Mouse (Mus musculus): Measurements from ENCODE around the gene Wiz. TPM values are rescaled to one million over a fixed set of nuclear protein-coding genes. Genes with fewer than 3 reads are reported as not detected.

Gene Wiz
- total RNA-seq, 2 experiments from 2014 or later = 45.9 to 48.4 TPM

DNA sequence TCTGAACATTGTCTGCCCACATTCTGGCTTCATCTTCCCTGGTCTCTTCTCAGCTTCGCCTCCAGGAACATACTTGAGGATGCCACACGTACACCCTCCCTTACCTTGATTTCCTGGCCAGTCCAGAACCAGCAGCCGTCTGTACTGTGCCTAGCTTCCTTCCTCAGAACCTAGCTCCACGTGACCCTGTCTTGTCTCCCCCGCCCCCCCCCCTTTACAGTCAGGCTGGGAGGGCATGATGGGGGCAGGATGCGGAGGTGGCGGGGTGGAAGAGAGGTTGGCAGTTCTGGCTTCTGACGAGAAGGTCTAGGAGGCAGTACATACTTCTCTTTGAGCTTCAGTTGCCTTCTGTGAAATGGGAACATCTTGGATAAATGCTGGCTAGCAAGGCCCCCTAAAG lies 14.2 kb upstream of the Wiz start, which contains the start of gene Rasal3:
Rasal3 (minus strand) TSS at position 167 of the 400 bp plus-strand sequence.
- H3K27ac ChIP-seq = no peak within 1 kb of the TSS
- DNase-seq (ENCODE audit: extremely low spot score in 1 of 2, low spot score in 2 of 2) = no peak
- TF ChIP-seq CTCF (IDR thresholded peaks at IDR 0.05) = no peak
- intact Hi-C loops (cut with DNase I) = no loop called here
- 0 out of 2 replicates have a peak within 1 kb of the TSS, but pooled peaks have one; percentile 7 for H3K4me3 ChIP-seq

DNA sequence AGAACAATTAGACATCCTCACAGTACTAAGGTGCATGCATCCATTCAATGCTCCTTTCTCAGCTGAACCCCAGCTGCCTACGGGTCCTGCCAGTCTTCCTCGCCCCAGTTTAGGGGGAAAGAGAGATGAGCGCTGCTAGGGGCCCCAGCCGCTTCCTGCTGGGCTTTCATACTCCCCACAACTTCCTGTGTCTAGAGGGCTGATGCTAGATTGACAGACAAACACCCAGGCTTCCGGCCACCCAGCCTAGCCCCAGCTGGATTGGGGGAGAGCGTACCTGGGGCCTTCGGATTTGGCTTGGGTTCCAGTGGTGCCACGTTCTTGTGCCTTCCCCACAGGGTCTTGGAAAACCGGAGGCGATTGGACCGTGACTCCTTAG lies 13.5 kb upstream of the Wiz start:
- Histone ChIP-seq H3K27ac (no peak overlapping the region), H3K4me3 (no peak overlapping the region)
- intact Hi-C loops (cut with DNase I) = no loop called here
- DNase-seq (ENCODE audit: extremely low spot score in 1 of 2, low spot score in 2 of 2) = no peak
- TF ChIP-seq CTCF (IDR thresholded peaks at IDR 0.05) = no peak

GRCm38 (mm10) chr17:32402011-32402778 lies 13.0 kb upstream of the Wiz start:
- no peak for TF ChIP-seq CTCF (IDR thresholded peaks at IDR 0.05)
- intact Hi-C loops (cut with DNase I) = no loop called here
- Histone ChIP-seq H3K27ac (no peak overlapping the region), H3K4me3 (no peak overlapping the region)
- no peak for DNase-seq (ENCODE audit: extremely low spot score in 1 of 2, low spot score in 2 of 2)

GRCm38 (mm10) chr17:32396266-32396665 lies 7.0 kb upstream of the Wiz start:
- DNase-seq (ENCODE audit: extremely low spot score in 1 of 2, low spot score in 2 of 2) = no peak
- Histone ChIP-seq H3K27ac (no peak overlapping the region), H3K4me3 (no peak overlapping the region)
- intact Hi-C loops (cut with DNase I) = no loop called here
- no peak for TF ChIP-seq CTCF (IDR thresholded peaks at IDR 0.05)

- no peak for TF ChIP-seq CTCF (IDR thresholded peaks at IDR 0.05)
- Histone ChIP-seq H3K27ac (no peak overlapping the region), H3K4me3 (no peak overlapping the region)
- DNase-seq (ENCODE audit: extremely low spot score in 1 of 2, low spot score in 2 of 2) = no peak
- intact Hi-C loops (cut with DNase I) = no loop called here
These were observed 4.7 kb upstream of the Wiz start for GRCm38 (mm10) chr17:32393944-32394343.

- H3K27ac ChIP-seq = peak overlapping the region; percentile 88
- DNase-seq (ENCODE audit: extremely low spot score in 1 of 2, low spot score in 2 of 2) = peak in 1 of 2 experiments; percentile 35
- TF ChIP-seq CTCF (IDR thresholded peaks at IDR 0.05) = no peak
- H3K4me3 ChIP-seq = peak overlapping the region; percentile 86
- intact Hi-C loops (cut with DNase I) = loop anchor here (1.0 to 10.0 kb wide), 3 partner anchors 24 to 1536 kb away; partner anchors contain the start of gene Rgl2
These were observed 704 bp downstream of the Wiz start for GRCm38 (mm10) chr17:32388370-32389100.

DNA sequence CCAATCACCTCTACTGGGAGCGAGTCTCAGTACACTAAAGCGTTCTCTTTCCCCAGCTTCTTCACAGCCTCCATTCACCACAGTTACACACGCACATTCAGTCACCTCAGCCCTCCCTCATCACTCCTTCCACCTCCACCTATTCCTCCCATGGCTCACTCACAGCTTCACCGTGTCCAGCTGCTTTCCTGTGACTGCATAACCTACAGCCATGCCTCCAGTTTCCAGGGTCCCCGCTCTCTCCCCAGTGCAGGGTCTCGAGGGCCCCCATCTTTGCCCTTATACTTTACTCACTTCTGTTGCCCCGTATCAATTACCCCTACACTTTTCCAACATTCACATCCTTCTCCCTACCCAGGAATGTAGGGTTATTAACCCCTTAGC lies 1.3 kb downstream of the Wiz start:
- no peak for DNase-seq (ENCODE audit: extremely low spot score in 1 of 2, low spot score in 2 of 2)
- H3K27ac ChIP-seq = peak overlapping the region; percentile 88
- no peak for TF ChIP-seq CTCF (IDR thresholded peaks at IDR 0.05)
- intact Hi-C loops (cut with DNase I) = loop anchor here (1.0 to 10.0 kb wide), 4 partner anchors 23 to 1537 kb away; partner anchors contain the start of gene Rgl2
- peak overlapping the region; percentile 86 for H3K4me3 ChIP-seq

DNA sequence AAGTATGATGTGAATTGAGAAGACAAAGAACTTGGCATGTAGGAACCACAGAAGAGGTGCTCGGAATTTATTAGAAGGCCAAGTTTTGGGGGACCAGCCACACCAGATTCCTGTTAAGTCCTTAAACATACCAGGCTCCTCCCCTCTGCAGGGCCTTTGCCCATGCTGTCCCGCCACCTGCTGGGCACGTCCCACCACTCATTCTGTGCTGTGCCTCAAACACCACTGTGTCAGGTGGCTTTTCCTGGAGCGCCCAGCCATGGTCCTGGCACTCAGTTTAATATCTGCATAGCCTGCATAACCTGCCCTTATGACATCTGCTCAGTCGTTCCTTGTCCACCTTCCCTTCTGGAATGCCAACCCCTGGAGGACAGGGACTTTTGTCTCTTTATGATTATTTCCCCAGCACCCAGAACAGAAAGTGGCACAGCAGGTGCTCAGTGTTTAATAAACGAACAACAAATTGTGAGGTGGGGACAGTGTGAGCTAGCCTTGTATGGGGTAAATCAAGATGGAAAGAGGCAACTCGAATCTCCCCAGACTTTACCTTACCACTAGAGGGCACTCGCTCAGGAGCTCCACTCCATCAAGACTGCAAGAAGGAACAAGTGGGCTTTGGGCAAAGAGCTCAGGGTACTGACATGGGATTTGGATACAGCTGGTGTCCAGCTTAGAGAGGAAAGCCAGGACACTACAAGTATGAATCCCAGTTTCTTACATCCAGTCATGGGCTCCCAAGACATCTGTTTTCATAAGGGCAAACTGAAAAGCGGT lies 2.4 kb downstream of the Wiz start:
- peak; percentile 75 for TF ChIP-seq CTCF (IDR thresholded peaks at IDR 0.05)
- Histone ChIP-seq H3K4me3 (no peak overlapping the region), H3K27ac (no peak overlapping the region)
- no peak for DNase-seq (ENCODE audit: extremely low spot score in 1 of 2, low spot score in 2 of 2)
- intact Hi-C loops (cut with DNase I) = loop anchor here (1.0 to 10.0 kb wide), 3 partner anchors 46 to 1538 kb away; partner anchors contain the start of gene Rgl2

DNA sequence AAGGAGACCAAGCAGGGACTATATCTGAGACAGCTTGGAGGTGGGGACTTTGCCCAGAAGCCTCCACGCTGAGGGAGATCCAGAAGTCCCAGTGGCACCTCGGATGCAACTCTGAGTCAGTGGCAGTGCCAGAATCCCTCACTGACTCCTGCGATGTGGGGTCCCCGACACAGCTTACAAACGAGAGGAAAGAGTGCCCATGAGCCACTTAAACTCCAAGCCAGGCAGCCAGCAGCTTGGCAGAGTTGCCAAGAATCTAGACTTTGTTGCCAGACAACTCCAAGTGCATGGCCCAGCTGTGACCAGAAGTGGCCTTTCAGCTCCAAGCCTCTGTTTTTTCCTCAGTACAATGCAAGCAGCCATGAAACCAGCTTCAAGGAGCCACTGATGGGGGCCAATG lies 5.6 kb downstream of the Wiz start:
- no peak for DNase-seq (ENCODE audit: extremely low spot score in 1 of 2, low spot score in 2 of 2)
- H3K27ac ChIP-seq = no peak overlapping the region
- H3K4me3 ChIP-seq = no peak overlapping the region
- intact Hi-C loops (cut with DNase I) = loop anchor here (10.0 kb wide), 1 partner anchor 1541 kb away; the partner anchor contains the start of gene Rgl2
- TF ChIP-seq CTCF (IDR thresholded peaks at IDR 0.05) = no peak

DNA sequence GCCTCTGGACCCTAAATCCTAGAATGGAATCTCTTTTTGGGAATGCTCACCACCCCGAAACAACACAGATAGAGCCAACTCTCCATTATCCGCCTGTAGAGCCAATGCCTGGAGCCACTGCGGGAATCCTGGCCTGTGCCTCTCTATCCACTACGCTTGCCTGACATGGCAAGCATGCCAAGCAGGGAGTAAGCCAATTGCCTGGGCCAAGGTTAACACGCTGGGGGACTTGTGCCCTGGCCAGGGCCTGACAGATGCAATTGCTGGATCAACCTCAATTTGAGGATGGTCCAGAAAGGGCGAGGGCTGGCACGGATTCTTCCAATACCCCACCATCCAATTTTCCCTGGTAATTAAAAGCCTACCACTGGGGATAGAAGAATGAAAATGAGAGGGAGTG lies 6.7 kb downstream of the Wiz start:
- no peak for TF ChIP-seq CTCF (IDR thresholded peaks at IDR 0.05)
- Histone ChIP-seq H3K4me3 (no peak overlapping the region), H3K27ac (no peak overlapping the region)
- intact Hi-C loops (cut with DNase I) = loop anchor here (10.0 kb wide), 1 partner anchor 1542 kb away; the partner anchor contains the start of gene Rgl2
- DNase-seq (ENCODE audit: extremely low spot score in 1 of 2, low spot score in 2 of 2) = no peak

- Histone ChIP-seq H3K4me3 (no peak overlapping the region), H3K27ac (no peak overlapping the region)
- TF ChIP-seq CTCF (IDR thresholded peaks at IDR 0.05) = no peak
- intact Hi-C loops (cut with DNase I) = no loop called here
- DNase-seq (ENCODE audit: extremely low spot score in 1 of 2, low spot score in 2 of 2) = no peak
These were observed 10.5 kb downstream of the Wiz start for GRCm38 (mm10) chr17:32378786-32379185.
